Mouse (Mus musculus) brain, adult 2 months (tissue): ENCODE results near the gene Gls.

Experiments used
- DNase-seq: peaks from one replicate; pipeline ENCODE4 v3.0.0; 2011; ENCODE audit warnings: low read depth, low spot score

Gene Gls

GRCm38 (mm10) chr1:52158040-52158439, 75.0 kb downstream of the Gls start:
- no peak for DNase-seq

GRCm38 (mm10) chr1:52156351-52156750, 76.7 kb downstream of the Gls start:
- peak; percentile 85 for DNase-seq

GRCm38 (mm10) chr1:52154890-52155289, 78.1 kb downstream of the Gls start:
- no peak for DNase-seq

GRCm38 (mm10) chr1:52152936-52153335, 80.1 kb downstream of the Gls start:
- no peak for DNase-seq

GRCm38 (mm10) chr1:52152369-52152768, 80.7 kb downstream of the Gls start:
- DNase-seq = no peak

GRCm38 (mm10) chr1:52151166-52151565, 81.9 kb downstream of the Gls start:
- DNase-seq = no peak

- DNase-seq = no peak
These were observed 82.4 kb downstream of the Gls start for GRCm38 (mm10) chr1:52150676-52151075.

- peak; percentile 98 for DNase-seq
These were observed 83.1 kb downstream of the Gls start for GRCm38 (mm10) chr1:52149934-52150346.

- no peak for DNase-seq
These were observed 84.3 kb downstream of the Gls start for GRCm38 (mm10) chr1:52148696-52149095.

- no peak for DNase-seq
These were observed 84.9 kb downstream of the Gls start for GRCm38 (mm10) chr1:52148178-52148577.

- DNase-seq = no peak
These were observed 85.6 kb downstream of the Gls start for GRCm38 (mm10) chr1:52147431-52147830.

- peak; percentile 95 for DNase-seq
These were observed 86.6 kb downstream of the Gls start for GRCm38 (mm10) chr1:52146214-52146970.

GRCm38 (mm10) chr1:52144907-52145306, 88.1 kb downstream of the Gls start:
- DNase-seq = no peak

- DNase-seq = no peak
These were observed 89.4 kb downstream of the Gls start for GRCm38 (mm10) chr1:52143596-52144156.

GRCm38 (mm10) chr1:52143191-52143590, 89.8 kb downstream of the Gls start:
- DNase-seq = no peak

- DNase-seq = no peak
These were observed 90.9 kb downstream of the Gls start for GRCm38 (mm10) chr1:52142117-52142516.

- DNase-seq = no peak
These were observed 91.5 kb downstream of the Gls start for GRCm38 (mm10) chr1:52141482-52141881.

- DNase-seq = peak; percentile 71
These were observed 92.5 kb downstream of the Gls start for GRCm38 (mm10) chr1:52140534-52140933.

- no peak for DNase-seq
These were observed 95.7 kb downstream of the Gls start for GRCm38 (mm10) chr1:52137292-52137691.

- no peak for DNase-seq
These were observed 99.8 kb downstream of the Gls start for GRCm38 (mm10) chr1:52133254-52133653.

- DNase-seq = peak; percentile 64
These were observed 101.2 kb downstream of the Gls start for GRCm38 (mm10) chr1:52131787-52132377.

- no peak for DNase-seq
These were observed 103.2 kb downstream of the Gls start for GRCm38 (mm10) chr1:52129794-52130193.

- DNase-seq = no peak
These were observed 105.7 kb downstream of the Gls start for GRCm38 (mm10) chr1:52127350-52127749.
